Mouse (Mus musculus) layer of hippocampus, adult 9-10 months (tissue): Measurements from ENCODE around the gene Zim1.

Source experiments
- DNase-seq: peaks from one replicate; pipeline ENCODE4 v3.0.0; 2022; ENCODE audit warnings: low spot score

Zim1 gene

GRCm38 (mm10) chr7:6696241-6697045 lies at the start of gene Zim1:
Gene Zim1, minus strand, starts transcription at chr7:6696450.
- peak; percentile 63 for DNase-seq

GRCm38 (mm10) chr7:6744281-6744904 lies 48.1 kb upstream of the Zim1 start:
- DNase-seq, result no peak

- no peak for DNase-seq
Measured at GRCm38 (mm10) chr7:6736060-6736459, 39.8 kb upstream of the Zim1 start.

GRCm38 (mm10) chr7:6731930-6732329 lies 35.7 kb upstream of the Zim1 start:
- no peak for DNase-seq

GRCm38 (mm10) chr7:6731373-6731772 lies 35.1 kb upstream of the Zim1 start:
- DNase-seq, result no peak

- no peak for DNase-seq
Measured at GRCm38 (mm10) chr7:6730801-6731200, 34.6 kb upstream of the Zim1 start.

GRCm38 (mm10) chr7:6730241-6730640 lies 34.0 kb upstream of the Zim1 start, which contains the start of the genes Peg3 and Usp29:
Gene Peg3, minus strand, starts transcription at chr7:6730431.
Gene Usp29, plus strand, starts transcription at chr7:6730578.
- DNase-seq, result peak; percentile 56

GRCm38 (mm10) chr7:6729061-6729817 lies 33.0 kb upstream of the Zim1 start:
- DNase-seq, result peak; percentile 78

- DNase-seq, result peak; percentile 89
Measured at GRCm38 (mm10) chr7:6728263-6728931, 32.1 kb upstream of the Zim1 start.

- DNase-seq, result peak; percentile 83
Measured at GRCm38 (mm10) chr7:6727351-6728121, 31.3 kb upstream of the Zim1 start.

- no peak for DNase-seq
Measured at GRCm38 (mm10) chr7:6709396-6709795, 13.1 kb upstream of the Zim1 start.

GRCm38 (mm10) chr7:6708451-6709180 lies 12.4 kb upstream of the Zim1 start:
- DNase-seq, result no peak

- DNase-seq, result no peak
Measured at GRCm38 (mm10) chr7:6707416-6708015, 11.3 kb upstream of the Zim1 start.

GRCm38 (mm10) chr7:6699230-6699629 lies 3.0 kb upstream of the Zim1 start:
- DNase-seq, result no peak

- DNase-seq, result no peak
Measured at GRCm38 (mm10) chr7:6685511-6685910, 10.7 kb downstream of the Zim1 start.

GRCm38 (mm10) chr7:6666726-6667125 lies 29.5 kb downstream of the Zim1 start:
- no peak for DNase-seq

GRCm38 (mm10) chr7:6663430-6663829 lies 32.8 kb downstream of the Zim1 start:
- peak; percentile 25 for DNase-seq

GRCm38 (mm10) chr7:6659605-6660004 lies 36.6 kb downstream of the Zim1 start:
- DNase-seq, result peak; percentile 37

GRCm38 (mm10) chr7:6658606-6659005 lies 37.6 kb downstream of the Zim1 start:
- no peak for DNase-seq

- no peak for DNase-seq
Measured at GRCm38 (mm10) chr7:6652151-6652550, 44.1 kb downstream of the Zim1 start.
